Mouse (Mus musculus): ENCODE results near the gene Rcan1.

- TF ChIP-seq CTCF (conservative IDR thresholded peaks at IDR 0.05; ENCODE audit: insufficient read depth, insufficient read length, low read depth, low read length) (no peak), POLR2A (IDR thresholded peaks at IDR 0.05; ENCODE audit: low read depth, low read length) (no peak)
Measured at GRCm38 (mm10) chr16:92359229-92359628, 111.4 kb downstream of the Rcan1 start, which contains the start of gene Kcne1.
